Mouse (Mus musculus): ENCODE data around the gene Ahdc1.
"Not testable (repeated sequence)": the region's sequence is repeated elsewhere in the genome, so short reads cannot be mapped to it uniquely, and the experiment has no call there.

Gene Ahdc1

GRCm38 (mm10) chr4:133079416-133080113 is 68.5 kb downstream of the Ahdc1 start:
- DNase-seq (ENCODE audit: low read depth): no peak

DNA sequence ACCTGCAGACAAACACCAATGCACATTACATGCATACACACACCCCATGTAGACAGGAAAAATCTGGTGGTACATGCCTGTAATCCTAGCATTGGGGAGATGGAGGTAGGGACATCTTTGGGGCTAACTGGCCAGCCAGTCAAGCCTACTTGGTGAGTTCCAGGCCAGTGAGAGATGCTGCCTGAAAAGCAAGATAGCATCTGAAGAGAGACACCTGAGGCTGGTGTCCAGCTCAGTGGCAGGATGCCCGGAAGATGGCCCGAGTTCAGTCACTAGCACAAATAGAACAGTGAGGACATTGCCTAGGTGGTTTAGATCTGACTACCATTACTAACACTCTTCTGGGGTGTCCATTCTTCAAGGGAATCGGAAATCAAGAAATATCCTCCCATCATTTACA is 69.8 kb downstream of the Ahdc1 start:
- DNase-seq (ENCODE audit: low read depth): no peak

DNA sequence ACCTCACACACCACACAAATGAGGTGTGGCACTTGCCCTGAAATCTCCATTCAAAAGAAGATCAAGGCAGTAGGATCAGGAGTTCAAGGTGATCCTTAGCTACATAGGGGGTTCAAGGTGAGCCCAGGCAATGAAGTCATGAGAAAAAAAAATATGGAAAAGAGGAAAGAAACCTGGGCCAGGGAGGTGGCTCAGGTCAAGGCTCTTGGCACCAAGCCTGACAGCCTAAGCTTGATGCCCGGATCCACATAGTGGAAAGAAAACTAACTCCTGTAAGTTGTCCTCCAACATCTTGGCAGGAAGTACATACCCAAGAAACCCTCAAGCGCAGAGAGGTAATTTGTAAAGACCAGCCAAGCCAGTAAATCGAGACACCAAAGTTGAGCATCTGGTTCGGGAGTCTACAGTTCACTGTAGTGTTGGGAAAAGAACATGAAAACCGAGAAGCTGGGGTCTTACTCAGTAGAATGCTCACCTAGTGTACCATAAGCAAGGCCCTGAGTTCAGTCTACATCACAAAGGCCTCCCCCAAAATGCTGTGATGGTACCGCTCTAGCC is 71.2 kb downstream of the Ahdc1 start:
- DNase-seq (ENCODE audit: low read depth): no peak

- peak; percentile 38 for DNase-seq (ENCODE audit: low read depth)
Observed at GRCm38 (mm10) chr4:133083991-133084861, 73.2 kb downstream of the Ahdc1 start.

DNA sequence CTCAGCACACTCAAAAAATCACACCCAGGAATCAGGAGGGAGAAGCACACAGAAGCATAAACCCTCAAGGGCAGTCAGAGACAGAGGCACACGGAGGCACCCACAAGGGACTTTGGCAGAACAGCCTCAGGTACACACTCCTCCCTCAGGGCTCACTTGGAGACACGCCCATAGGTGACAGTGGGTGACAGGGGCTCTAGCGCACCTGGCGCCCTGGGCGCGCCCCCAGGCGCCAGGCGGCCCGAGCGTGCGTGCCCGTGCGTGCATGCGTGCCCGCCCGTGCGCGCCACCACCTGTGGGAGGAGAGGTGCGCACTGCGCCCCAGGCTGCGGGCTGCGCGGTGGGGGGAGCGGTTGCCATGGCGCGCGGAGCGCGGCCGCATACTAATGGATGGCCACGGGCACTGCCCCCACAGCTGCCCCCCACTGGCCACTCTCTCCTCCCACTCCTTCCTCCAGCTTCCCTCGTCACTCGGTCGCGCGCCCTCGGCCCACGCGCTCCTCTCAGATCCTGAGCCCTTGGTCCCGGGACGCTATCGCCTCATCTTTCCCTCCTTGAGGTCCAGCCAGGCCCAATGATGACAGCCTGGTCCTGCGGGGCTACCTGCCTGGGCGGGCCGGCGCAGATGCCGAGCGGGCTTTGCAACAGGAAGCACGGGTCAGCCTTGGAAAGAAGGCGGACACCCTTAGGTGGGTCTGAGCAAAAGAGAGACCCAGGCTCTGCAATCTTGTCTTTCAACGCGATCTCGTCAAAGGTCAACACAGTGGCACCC is 74.1 kb downstream of the Ahdc1 start:
- DNase-seq (ENCODE audit: low read depth): no peak

DNA sequence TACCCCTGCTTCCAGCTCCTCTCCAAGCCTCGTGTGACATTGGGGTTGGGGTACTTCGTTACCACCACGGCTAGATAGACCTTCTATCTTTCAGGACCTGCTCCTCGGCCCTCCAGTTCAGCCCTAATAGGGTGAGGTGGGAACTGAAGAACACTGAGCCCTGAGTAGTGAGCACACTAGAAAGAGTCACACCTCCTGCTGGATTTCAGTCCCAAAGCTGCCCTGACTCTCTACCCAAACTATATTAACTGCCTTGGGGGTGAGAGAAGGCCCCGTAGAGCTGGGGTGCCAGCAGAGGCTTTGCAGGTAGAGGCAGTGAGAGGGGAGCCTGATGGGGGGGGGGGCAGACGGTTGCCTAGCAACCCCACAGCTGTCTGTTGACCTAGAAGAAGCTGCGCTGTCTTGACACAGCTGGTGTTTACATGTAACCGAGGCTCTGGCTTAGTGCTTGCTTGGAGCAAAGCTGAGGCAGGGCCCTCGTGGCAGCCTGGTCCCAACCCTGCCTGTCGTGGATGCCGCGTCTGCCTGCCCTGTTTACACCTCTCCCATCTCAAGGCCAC is 74.8 kb downstream of the Ahdc1 start:
- no peak for DNase-seq (ENCODE audit: low read depth)

- no peak for DNase-seq (ENCODE audit: low read depth)
Observed at GRCm38 (mm10) chr4:133087177-133087714, 76.2 kb downstream of the Ahdc1 start.

GRCm38 (mm10) chr4:133087835-133088234 is 76.8 kb downstream of the Ahdc1 start:
- no peak for DNase-seq (ENCODE audit: low read depth)

GRCm38 (mm10) chr4:133089319-133089718 is 78.3 kb downstream of the Ahdc1 start:
- peak; percentile 53 for DNase-seq (ENCODE audit: low read depth)

- no peak for DNase-seq (ENCODE audit: low read depth)
Observed at GRCm38 (mm10) chr4:133089802-133090201, 78.7 kb downstream of the Ahdc1 start.

DNA sequence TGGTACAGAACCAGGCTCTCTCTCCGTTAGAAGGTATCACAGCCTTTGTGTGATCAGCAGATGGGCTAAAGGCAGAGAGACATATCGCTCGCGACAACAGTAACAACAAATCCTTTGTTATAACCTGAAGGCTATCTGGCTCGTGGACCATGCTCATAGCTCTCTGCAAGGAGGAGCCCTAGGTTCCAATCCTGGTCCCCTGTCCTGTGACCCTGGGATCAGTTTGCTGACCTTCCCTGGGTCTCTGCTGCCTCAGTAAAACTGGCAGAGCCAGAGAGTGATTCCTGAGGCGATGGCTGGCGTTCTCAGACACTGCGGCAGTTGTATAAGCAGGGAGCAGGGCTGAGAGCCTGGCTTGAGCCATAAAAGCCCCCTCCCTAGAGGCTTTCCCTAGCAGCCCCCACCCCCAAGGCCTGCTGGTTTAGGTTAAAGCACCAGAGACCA is 79.2 kb downstream of the Ahdc1 start:
- no peak for DNase-seq (ENCODE audit: low read depth)

DNA sequence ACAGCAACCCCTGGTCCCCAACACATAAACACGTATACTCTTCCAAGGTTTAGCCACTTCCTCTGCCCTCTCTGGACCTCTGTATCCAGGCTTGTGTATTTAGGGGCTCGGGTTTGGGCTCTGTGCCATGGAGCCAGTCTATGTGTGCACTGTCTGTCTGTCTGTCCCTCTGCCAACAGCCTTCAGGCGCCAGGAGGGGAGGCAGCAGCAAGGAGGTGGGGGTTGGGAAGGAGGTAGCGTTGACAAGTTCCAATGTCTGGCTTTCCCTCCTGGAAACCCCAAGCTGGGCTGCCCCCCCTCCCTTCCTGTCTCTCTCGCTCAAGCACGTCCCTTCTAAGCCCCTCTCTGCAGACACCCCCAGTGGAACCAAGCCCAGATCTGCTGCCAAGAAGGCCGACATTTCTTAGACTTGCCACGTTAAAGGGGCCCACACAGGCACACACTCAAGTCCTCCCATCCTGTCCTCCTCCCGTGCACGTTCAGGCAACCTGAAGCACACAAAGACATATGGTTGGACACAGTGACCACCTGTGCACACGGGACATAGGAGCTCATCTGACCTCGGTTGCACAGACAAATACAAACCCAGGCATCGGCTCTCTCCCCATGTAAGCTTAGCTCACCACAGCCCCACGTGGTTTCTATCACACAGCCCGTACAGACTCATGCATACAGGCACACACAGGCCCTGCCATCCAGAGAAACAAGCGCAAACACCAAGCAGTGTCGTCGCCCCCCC is 79.8 kb downstream of the Ahdc1 start:
- DNase-seq (ENCODE audit: low read depth): peak; percentile 52

DNA sequence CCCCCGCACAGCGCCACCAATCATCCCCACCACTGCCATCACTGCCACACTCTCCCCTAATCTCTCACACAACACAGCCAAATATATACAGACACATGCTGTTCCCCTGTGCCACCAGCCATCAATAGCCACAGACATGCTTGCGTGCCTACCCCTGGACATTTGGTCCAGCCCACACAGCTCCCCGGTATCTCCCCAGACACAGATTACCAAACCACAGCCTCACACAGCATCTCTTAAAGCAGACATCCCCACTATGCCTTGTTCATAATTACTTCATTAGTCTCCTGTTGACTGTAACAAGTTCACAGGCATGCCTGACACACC is 80.4 kb downstream of the Ahdc1 start:
- DNase-seq (ENCODE audit: low read depth): no peak

DNA sequence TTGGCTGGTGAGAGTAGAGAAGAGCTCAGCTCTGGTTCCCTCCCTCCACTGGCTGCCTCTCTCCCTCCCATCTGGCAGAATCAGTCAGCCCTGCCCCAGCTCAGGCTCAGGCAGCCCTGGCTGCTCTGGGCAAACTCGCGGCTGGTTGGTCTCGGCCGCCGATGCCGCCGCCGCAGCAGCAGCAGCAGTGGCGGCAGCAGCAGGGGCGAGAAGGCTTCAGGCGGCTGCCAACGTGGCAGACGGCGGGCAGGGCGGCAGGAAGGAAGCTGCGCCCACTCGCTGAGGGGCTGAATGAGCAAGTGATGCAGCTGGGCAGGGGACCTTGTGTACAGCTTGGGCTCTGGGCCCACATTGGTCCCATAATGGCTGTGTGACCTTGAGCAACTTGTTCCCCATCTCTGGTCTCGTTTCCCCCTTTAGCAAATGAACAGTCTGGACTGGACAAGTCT is 81.4 kb downstream of the Ahdc1 start:
- no peak for DNase-seq (ENCODE audit: low read depth)

DNA sequence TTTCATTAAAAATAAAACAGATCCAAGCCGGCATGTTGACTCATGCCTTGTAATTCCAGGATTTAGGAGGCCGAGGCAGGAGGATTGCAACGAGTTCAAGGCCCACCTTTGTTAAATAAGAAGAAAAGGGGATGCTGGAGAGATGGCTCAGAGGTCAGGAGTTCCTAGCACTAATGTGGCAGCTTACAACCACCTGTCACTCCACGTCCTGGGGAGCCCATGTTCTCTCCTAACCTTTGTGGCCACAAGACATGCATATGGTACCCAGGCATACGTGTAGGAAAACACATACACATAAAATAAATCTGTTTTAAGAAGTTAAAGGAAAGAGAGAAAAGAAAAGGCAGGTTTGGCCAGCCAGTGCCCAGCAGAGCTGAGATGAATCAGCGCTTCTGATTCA is 82.0 kb downstream of the Ahdc1 start:
- no peak for DNase-seq (ENCODE audit: low read depth)

DNA sequence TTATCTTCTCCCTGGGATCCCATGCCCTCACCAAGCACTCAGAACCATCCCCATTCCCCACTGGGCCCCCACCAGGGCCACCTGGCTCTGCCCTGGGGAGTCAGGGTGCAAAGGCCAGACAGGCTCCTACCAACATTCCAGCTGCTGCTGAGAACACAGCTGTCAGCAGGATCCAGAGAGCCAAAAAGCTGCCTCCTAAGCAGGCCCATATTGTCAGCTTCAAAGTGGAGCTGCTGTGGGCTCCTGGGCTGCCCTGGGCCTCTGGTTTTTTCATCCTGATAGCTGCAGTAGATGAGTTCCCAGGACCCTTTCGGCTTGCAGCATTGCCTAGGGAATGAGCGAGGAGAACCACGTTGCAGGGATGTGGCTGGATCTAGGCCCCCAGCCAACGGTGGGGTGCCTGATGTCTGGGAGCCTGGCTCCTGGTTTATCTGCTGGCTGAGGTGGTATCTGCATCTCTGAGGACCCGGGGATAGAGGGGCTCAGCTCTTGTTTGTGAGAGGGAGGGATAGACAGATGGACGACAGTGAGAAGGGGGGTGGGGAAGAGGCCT is 82.5 kb downstream of the Ahdc1 start:
- peak; percentile 29 for DNase-seq (ENCODE audit: low read depth)

DNA sequence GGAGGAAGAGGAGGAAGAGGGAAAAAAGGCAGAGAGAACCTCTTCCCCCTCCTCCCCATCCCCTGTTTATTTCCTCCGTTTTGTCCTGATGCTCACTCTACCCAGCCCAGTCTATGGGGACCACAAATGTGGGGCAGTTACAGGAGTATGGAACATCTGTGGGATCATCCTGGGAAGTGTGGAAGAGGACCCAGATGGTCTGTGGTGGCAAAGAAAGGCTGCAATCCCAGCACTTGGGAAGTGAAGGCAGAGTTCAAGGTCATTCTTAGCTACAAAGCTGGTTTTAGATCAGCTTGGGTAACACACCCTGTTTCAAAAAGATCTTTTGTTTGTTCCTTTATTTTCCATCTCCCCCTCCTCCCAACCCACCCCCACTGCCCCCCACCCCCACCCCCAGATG is 83.2 kb downstream of the Ahdc1 start:
- no peak for DNase-seq (ENCODE audit: low read depth)

GRCm38 (mm10) chr4:133094936-133095733 is 84.1 kb downstream of the Ahdc1 start:
- DNase-seq (ENCODE audit: low read depth): peak; percentile 50

DNA sequence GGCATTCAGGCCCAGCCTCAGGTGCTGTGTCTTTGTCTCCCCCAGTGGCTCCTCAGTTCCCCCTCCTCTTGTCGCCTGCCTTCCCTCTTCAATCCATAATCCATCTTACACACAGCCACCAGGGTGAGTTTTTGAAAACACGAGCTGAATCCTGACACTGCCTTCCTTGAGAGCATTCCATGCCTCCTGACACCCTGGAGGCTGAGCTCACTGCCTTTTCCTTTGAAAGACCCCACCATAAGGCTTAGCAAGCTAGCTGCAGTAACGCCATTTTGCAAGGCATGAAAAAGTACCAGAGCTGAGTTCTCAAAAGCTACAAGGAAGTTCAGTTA is 84.6 kb downstream of the Ahdc1 start:
- not testable (repeated sequence) for DNase-seq (ENCODE audit: low read depth)

DNA sequence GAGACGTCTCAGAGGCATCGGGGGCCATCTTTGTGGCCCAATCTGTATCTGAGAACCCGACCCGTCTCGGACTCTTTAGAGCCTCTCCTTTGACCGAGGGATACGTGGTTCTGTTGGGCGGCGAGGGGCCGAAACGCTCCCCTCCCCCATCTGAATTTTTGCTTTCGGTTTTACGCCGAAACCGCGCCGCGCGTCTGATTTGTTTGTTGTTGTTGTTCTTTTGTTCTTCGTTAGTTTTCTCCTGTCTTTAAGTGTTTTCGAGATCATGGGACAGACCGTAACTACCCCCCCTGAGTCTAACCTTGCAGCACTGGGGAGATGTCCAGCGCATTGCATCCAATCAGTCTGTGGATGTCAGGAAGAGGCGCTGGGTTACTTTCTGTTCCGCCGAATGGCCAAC is 85.6 kb downstream of the Ahdc1 start:
- not testable (repeated sequence) for DNase-seq (ENCODE audit: low read depth)
